Mouse (Mus musculus): ENCODE data around the gene Ntrk2.
"Not testable (repeated sequence)": the region's sequence is repeated elsewhere in the genome, so short reads cannot be mapped to it uniquely, and the experiment has no call there.

The Ntrk2 gene

GRCm38 (mm10) chr13:59059118-59059517 is 252.7 kb downstream of the Ntrk2 start:
- no peak for DNase-seq

GRCm38 (mm10) chr13:59065677-59066076 is 259.3 kb downstream of the Ntrk2 start:
- no peak for DNase-seq

- peak; percentile 78 for DNase-seq
Observed at GRCm38 (mm10) chr13:59073635-59074256, 267.4 kb downstream of the Ntrk2 start.

- DNase-seq: no peak
Observed at GRCm38 (mm10) chr13:59076489-59076888, 270.1 kb downstream of the Ntrk2 start.

- peak; percentile 40 for DNase-seq
Observed at GRCm38 (mm10) chr13:59079761-59080461, 273.5 kb downstream of the Ntrk2 start.

GRCm38 (mm10) chr13:59080468-59080867 is 274.1 kb downstream of the Ntrk2 start:
- no peak for DNase-seq

- DNase-seq: no peak
Observed at GRCm38 (mm10) chr13:59089016-59089415, 282.6 kb downstream of the Ntrk2 start.

- peak; percentile 33 for DNase-seq
Observed at GRCm38 (mm10) chr13:59091138-59091971, 285.0 kb downstream of the Ntrk2 start.

GRCm38 (mm10) chr13:59092045-59092857 is 285.9 kb downstream of the Ntrk2 start:
- no peak for DNase-seq

GRCm38 (mm10) chr13:59092858-59093154 is 286.4 kb downstream of the Ntrk2 start:
- peak; percentile 82 for DNase-seq

GRCm38 (mm10) chr13:59094722-59095121 is 288.4 kb downstream of the Ntrk2 start:
- DNase-seq: no peak

GRCm38 (mm10) chr13:59095811-59096391 is 289.5 kb downstream of the Ntrk2 start:
- DNase-seq: no peak

- no peak for DNase-seq
Observed at GRCm38 (mm10) chr13:59100086-59100485, 293.7 kb downstream of the Ntrk2 start.

- DNase-seq: not testable (repeated sequence)
Observed at GRCm38 (mm10) chr13:59107791-59108190, 301.4 kb downstream of the Ntrk2 start.

GRCm38 (mm10) chr13:59110107-59110506 is 303.7 kb downstream of the Ntrk2 start:
- DNase-seq: no peak

GRCm38 (mm10) chr13:59114684-59115083 is 308.3 kb downstream of the Ntrk2 start:
- DNase-seq: no peak

GRCm38 (mm10) chr13:59115551-59115950 is 309.2 kb downstream of the Ntrk2 start:
- no peak for DNase-seq

GRCm38 (mm10) chr13:59117233-59117632 is 310.9 kb downstream of the Ntrk2 start:
- DNase-seq: no peak

- DNase-seq: no peak
Observed at GRCm38 (mm10) chr13:59119596-59120394, 313.4 kb downstream of the Ntrk2 start.

- no peak for DNase-seq
Observed at GRCm38 (mm10) chr13:59143141-59143744, 336.9 kb downstream of the Ntrk2 start.

GRCm38 (mm10) chr13:59144321-59144856 is 338.0 kb downstream of the Ntrk2 start:
- DNase-seq: peak; percentile 36

Data from right cerebral cortex, postnatal 4 days (tissue).